In the genomic region with DNA sequence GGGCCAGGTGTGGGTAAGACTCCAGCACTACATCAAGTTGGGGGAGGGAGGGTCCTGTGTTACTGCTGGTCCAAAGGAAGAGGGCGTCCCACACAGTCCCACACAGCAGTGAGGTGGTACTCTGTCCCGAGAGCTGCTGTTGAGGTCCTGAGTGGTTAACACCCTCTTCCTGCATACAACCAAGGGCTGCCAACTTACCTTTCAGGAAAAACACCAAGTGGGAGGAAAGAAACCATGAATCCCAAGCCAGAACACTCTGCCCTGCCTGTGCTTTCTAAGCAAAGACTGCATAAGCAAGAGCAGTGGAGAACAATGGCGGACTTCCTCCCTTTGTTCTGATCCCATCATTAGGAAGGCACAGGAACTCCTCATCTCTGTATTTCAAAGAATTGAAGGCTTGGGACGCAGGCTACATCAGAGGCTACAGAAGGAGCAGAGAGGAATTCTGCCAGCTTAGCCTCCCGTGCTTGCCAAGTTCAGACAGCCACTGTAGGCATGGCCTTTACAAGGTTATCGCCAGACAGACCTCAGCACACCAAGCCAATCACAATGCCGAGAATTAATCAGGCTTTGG, we compare ENCODE assay signal across 9 mouse cellular contexts.
A peak's percentile ranks its signal among the peaks of the same experiment; 100 is the strongest.
DNase-seq lines count a peak whose midpoint lies in the region; ATAC-seq lines count a peak whose summit lies in the region.
"Had no signal": no experiment of that assay in that cellular context is flagged by ENCODE, and none has a peak within 500 bp of the region (broad histone marks: within the 10 kb centered on the region; RNA-seq: fewer than 3 reads in every experiment).

No protein-coding gene starts in this region.

- H3K9ac ChIP-seq in hindbrain, embryonic 11.5 days (ENCODE audit: low read depth, low read length) = no peak overlapping the region
- no peak overlapping the region for H3K9ac ChIP-seq in embryonic facial prominence, embryonic 15.5 days
- H3K9ac ChIP-seq in hindbrain, embryonic 15.5 days = no peak overlapping the region

- no peaks in the 10 kb centered on the region for H3K27me3 ChIP-seq in hindbrain, embryonic 10.5 days (ENCODE audit: insufficient read depth, poor library complexity, severe bottlenecking)
- no peaks in the 10 kb centered on the region for H3K27me3 ChIP-seq in hindbrain, embryonic 11.5 days (ENCODE audit: control insufficient read depth, insufficient read depth, low read length)
- H3K27me3 ChIP-seq in embryonic facial prominence, embryonic 15.5 days = no peaks in the 10 kb centered on the region
- no peaks in the 10 kb centered on the region for H3K27me3 ChIP-seq in hindbrain, embryonic 15.5 days
- H3K27me3 ChIP-seq: megakaryocyte, embryonic 14.5 days had no signal

- no peak for ATAC-seq in hindbrain, embryonic 11.5 days (ENCODE audit: low FRiP score)
- 0 out of 2 replicates have a peak, but pooled peaks have one; percentile 34 for ATAC-seq in embryonic facial prominence, embryonic 15.5 days (ENCODE audit: insufficient number of reproducible peaks, low FRiP score, low TSS enrichment, low read depth)
- no peak for ATAC-seq in hindbrain, embryonic 15.5 days (ENCODE audit: low FRiP score, low read depth)
- ATAC-seq in monocyte, adult 5-6 weeks (replicated peaks; ENCODE audit: insufficient number of reproducible peaks, low FRiP score, low TSS enrichment, poor library complexity, severe bottlenecking) = no peak

- WGBS in hindbrain, embryonic 10.5 days = 72% methylated on average over 7 of the region's 7 CpGs
- WGBS in hindbrain, embryonic 11.5 days = 75% methylated on average over 7 of the region's 7 CpGs
- WGBS in embryonic facial prominence, embryonic 15.5 days = 74% methylated on average over 7 of the region's 7 CpGs
- 48% methylated on average over 7 of the region's 7 CpGs for WGBS in hindbrain, embryonic 15.5 days

- no peaks in the 10 kb centered on the region for H3K9me3 ChIP-seq in hindbrain, embryonic 10.5 days
- no peaks in the 10 kb centered on the region for H3K9me3 ChIP-seq in hindbrain, embryonic 11.5 days (ENCODE audit: control insufficient read depth, low read length)
- no peaks in the 10 kb centered on the region for H3K9me3 ChIP-seq in embryonic facial prominence, embryonic 15.5 days (replicated peaks)
- no peaks in the 10 kb centered on the region for H3K9me3 ChIP-seq in hindbrain, embryonic 15.5 days
- H3K9me3 ChIP-seq: megakaryocyte, embryonic 14.5 days had no signal

- DNase-seq in hindbrain, embryonic 10.5 days (ENCODE audit: low spot score) = no peak
- DNase-seq in hindbrain, embryonic 11.5 days (ENCODE audit: low spot score) = no peak
- DNase-seq in lung, postnatal 4 days = peak; percentile 56 to 74
- DNase-seq in right cerebral cortex, adult 2 months (ENCODE audit: low spot score in 2 of 2) = no peak
- DNase-seq in spleen, postnatal 14 days (ENCODE audit: low spot score in 2 of 2) = no peak

- H3K27ac ChIP-seq in hindbrain, embryonic 10.5 days = peak overlapping the region; percentile 66
- no peak overlapping the region for H3K27ac ChIP-seq in hindbrain, embryonic 11.5 days (ENCODE audit: low read depth, low read length)
- H3K27ac ChIP-seq in embryonic facial prominence, embryonic 15.5 days (replicated peaks) = 0 out of 2 replicates have a peak overlapping the region, but pooled peaks have one; percentile 36
- peak overlapping the region; percentile 41 for H3K27ac ChIP-seq in hindbrain, embryonic 15.5 days (replicated peaks)

- no peak overlapping the region for H3K4me3 ChIP-seq in hindbrain, embryonic 10.5 days
- H3K4me3 ChIP-seq in hindbrain, embryonic 11.5 days (ENCODE audit: low read depth, low read length) = no peak overlapping the region
- H3K4me3 ChIP-seq in embryonic facial prominence, embryonic 15.5 days (replicated peaks) = no peak overlapping the region
- no peak overlapping the region for H3K4me3 ChIP-seq in hindbrain, embryonic 15.5 days
- H3K4me3 ChIP-seq: megakaryocyte, embryonic 14.5 days had no signal

- no peak overlapping the region for H3K4me2 ChIP-seq in hindbrain, embryonic 11.5 days (replicated peaks; ENCODE audit: low read depth, low read length)
- no peak overlapping the region for H3K4me2 ChIP-seq in embryonic facial prominence, embryonic 15.5 days (replicated peaks)
- no peak overlapping the region for H3K4me2 ChIP-seq in hindbrain, embryonic 15.5 days

- peaks cover 8% of the 10 kb centered on the region for H3K4me1 ChIP-seq in hindbrain, embryonic 10.5 days (replicated peaks)
- H3K4me1 ChIP-seq in hindbrain, embryonic 11.5 days (replicated peaks; ENCODE audit: control insufficient read depth, insufficient read depth, low read length) = no peaks in the 10 kb centered on the region
- H3K4me1 ChIP-seq in embryonic facial prominence, embryonic 15.5 days = no peaks in the 10 kb centered on the region
- H3K4me1 ChIP-seq in hindbrain, embryonic 15.5 days (replicated peaks) = peaks cover 22% of the 10 kb centered on the region

- H3K36me3 ChIP-seq in hindbrain, embryonic 10.5 days = peaks cover 11% of the 10 kb centered on the region
- H3K36me3 ChIP-seq in hindbrain, embryonic 11.5 days (ENCODE audit: control insufficient read depth, insufficient read depth, low read length) = no peaks in the 10 kb centered on the region
- peaks cover 29% of the 10 kb centered on the region for H3K36me3 ChIP-seq in embryonic facial prominence, embryonic 15.5 days
- H3K36me3 ChIP-seq in hindbrain, embryonic 15.5 days = 0 out of 2 replicates have a peak, but pooled peaks cover 6% of the 10 kb centered on the region

Comparison
In these comparisons a context has a peak if more than half of its experiments do, and no peak if none do; other contexts are left out.
1. DNase-seq: peak in lung, postnatal 4 days (2 of 2); none in hindbrain, embryonic 10.5 days (single experiment), hindbrain, embryonic 11.5 days (single experiment), right cerebral cortex, adult 2 months (0 of 2) and spleen, postnatal 14 days (0 of 2).